ENCODE assay signal across 8 mouse cellular contexts in genomic region chr9:37488041-37488440, GRCm38 (mm10). TPM values are rescaled to one million over a fixed set of nuclear protein-coding genes. Genes with fewer than 3 reads are reported as not detected.
DNase-seq lines count a peak whose midpoint lies in the region; ATAC-seq and TF ChIP-seq lines count a peak whose summit lies in the region.

No protein-coding gene starts in this region.

- no peaks in the 10 kb centered on the region for H3K27me3 ChIP-seq in E14TG2a.4 (ENCODE audit: insufficient read depth, low read length)
- no peaks in the 10 kb centered on the region for H3K27me3 ChIP-seq in heart, embryonic 14.5 days (ENCODE audit: control insufficient read depth, insufficient read depth, low read length)
- no peaks in the 10 kb centered on the region for H3K27me3 ChIP-seq in liver, embryonic 15.5 days

- no peak for DNase-seq in gastrocnemius, adult 2 months
- DNase-seq in gastrocnemius, adult 8-10 months (ENCODE audit: low spot score in 2 of 2), result no peak
- DNase-seq in right cerebral cortex, adult 2 months (ENCODE audit: low spot score in 2 of 2), result no peak
- no peak for DNase-seq in adrenal gland, postnatal 36 days
- DNase-seq in thymus, adult 18-20 months, result no peak

- H3K4me2 ChIP-seq in heart, embryonic 14.5 days (ENCODE audit: low read length), result peak overlapping the region; percentile 78
- peak overlapping the region; percentile 97 for H3K4me2 ChIP-seq in liver, embryonic 15.5 days

- H3K4me1 ChIP-seq in E14TG2a.4 (replicated peaks; ENCODE audit: low read depth, low read length), result peaks cover 79% of the 10 kb centered on the region
- peaks cover 2 to 15% of the 10 kb centered on the region in 2 experiments; a peak in 3 of 4 replicates for H3K4me1 ChIP-seq in heart, embryonic 14.5 days (ENCODE audit: control insufficient read depth in 2 of 2, insufficient read depth in 2 of 2, low read length in 2 of 2)
- peaks cover 29% of the 10 kb centered on the region for H3K4me1 ChIP-seq in liver, embryonic 15.5 days (replicated peaks)

- H3K9me3 ChIP-seq in E14TG2a.4 (ENCODE audit: low read length), result no peaks in the 10 kb centered on the region
- H3K9me3 ChIP-seq in heart, embryonic 14.5 days (ENCODE audit: control insufficient read depth, low read length), result no peaks in the 10 kb centered on the region
- H3K9me3 ChIP-seq in liver, embryonic 15.5 days (replicated peaks), result no peaks in the 10 kb centered on the region

- WGBS in heart, embryonic 14.5 days, result 43% methylated on average over 4 of the region's 4 CpGs
- 62% methylated on average over 4 of the region's 4 CpGs for WGBS in liver, embryonic 15.5 days (ENCODE audit: insufficient replicate concordance)

- H3K4me3 ChIP-seq in gastrocnemius, adult 2 months, result peak overlapping the region; percentile 76
- peak overlapping the region; percentile 95 for H3K4me3 ChIP-seq in E14TG2a.4 (replicated peaks; ENCODE audit: low read length)
- peak overlapping the region; percentile 85 to 99; a peak in 3 of 4 replicates for H3K4me3 ChIP-seq in heart, embryonic 14.5 days (ENCODE audit: control insufficient read depth in 1 of 2, insufficient read depth in 1 of 2, low read depth in 1 of 2, low read length in 2 of 2)
- peak overlapping the region; percentile 93 for H3K4me3 ChIP-seq in liver, embryonic 15.5 days (replicated peaks)

- no peak for TF ChIP-seq CTCF in gastrocnemius, adult 2 months (IDR thresholded peaks at IDR 0.05)
- no peak for TF ChIP-seq CTCF in E14TG2a.4 (conservative IDR thresholded peaks at IDR 0.05; ENCODE audit: low read length)

- intact Hi-C loops in gastrocnemius, adult 2 months (cut with DNase I), result no loop called here

- H3K36me3 ChIP-seq in E14TG2a.4 (ENCODE audit: insufficient read depth, low read length), result peaks cover 14% of the 10 kb centered on the region
- no peaks in the 10 kb centered on the region for H3K36me3 ChIP-seq in heart, embryonic 14.5 days (ENCODE audit: control insufficient read depth, insufficient read depth, low read length)
- no peaks in the 10 kb centered on the region for H3K36me3 ChIP-seq in liver, embryonic 15.5 days (replicated peaks)

- H3K27ac ChIP-seq in gastrocnemius, adult 2 months, result peak overlapping the region; percentile 99
- peak overlapping the region; percentile 7 to 97; a peak in 3 of 4 replicates for H3K27ac ChIP-seq in heart, embryonic 14.5 days (replicated peaks in 1 of 2; ENCODE audit: control insufficient read depth in 1 of 2, insufficient read depth in 1 of 2, low read depth in 2 of 2, low read length in 2 of 2)
- H3K27ac ChIP-seq in liver, embryonic 15.5 days (replicated peaks), result peak overlapping the region; percentile 94

- no peak for ATAC-seq in heart, embryonic 14.5 days (ENCODE audit: insufficient number of reproducible peaks, insufficient read depth, low FRiP score, low read depth)
- no peak for ATAC-seq in liver, embryonic 15.5 days (ENCODE audit: insufficient read depth)

- H3K9ac ChIP-seq in heart, embryonic 14.5 days (ENCODE audit: low read length), result peak overlapping the region; percentile 96
- no peak overlapping the region for H3K9ac ChIP-seq in liver, embryonic 15.5 days

RNA-seq across cellular contexts. Expression of gene Msantd2, which starts 1.1 kb away (rescaled TPM):
- 1 to 10 TPM; 4.0 to 5.1 TPM for total RNA-seq in gastrocnemius, adult 2 months (2021)
- total RNA-seq in gastrocnemius, adult 8-10 months (2022), result 1 to 10 TPM; 2.2 to 3.2 (median 2.3) TPM
- 13.8 and 17.5 TPM in 2 replicates for polyA plus RNA-seq in heart, embryonic 14.5 days (2014; fragmentation: Nextera tagmentation; extraction: Ambion mirVana)
- 3.6 and 5.0 TPM in 2 replicates for polyA plus RNA-seq in liver, embryonic 15.5 days (2015; fragmentation: Nextera tagmentation; extraction: Ambion mirVana)
- 10 to 100 TPM; 17.4 to 29.5 TPM for total RNA-seq in adrenal gland, postnatal 36 days (2021)

RNA-seq across cellular contexts. Expression of gene Esam, which starts 39.8 kb away (rescaled TPM):
- 10 to 100 TPM; 20.5 to 29.9 TPM for total RNA-seq in gastrocnemius, adult 2 months (2021)
- 10 to 100 TPM; 11.7 to 19.3 (median 15.3) TPM for total RNA-seq in gastrocnemius, adult 8-10 months (2022)
- 78.2 and 81.9 TPM in 2 replicates for polyA plus RNA-seq in heart, embryonic 14.5 days (2014; fragmentation: Nextera tagmentation; extraction: Ambion mirVana)
- 14.5 and 17.9 TPM in 2 replicates for polyA plus RNA-seq in liver, embryonic 15.5 days (2015; fragmentation: Nextera tagmentation; extraction: Ambion mirVana)
- 10 to 100 TPM; 30.5 to 46.0 TPM for total RNA-seq in adrenal gland, postnatal 36 days (2021)

RNA-seq across cellular contexts. Expression of gene Vsig2, which starts 51.0 kb away (rescaled TPM):
- total RNA-seq in gastrocnemius, adult 2 months (2021), result 1 to 10 TPM; 2.6 to 3.2 TPM
- 1 to 10 TPM in 1 of 4 experiments, under 1 TPM in 3; 0.70 to 2.1 (median 0.78) TPM for total RNA-seq in gastrocnemius, adult 8-10 months (2022)
- 0.74 and 1.6 TPM in 2 replicates for polyA plus RNA-seq in heart, embryonic 14.5 days (2014; fragmentation: Nextera tagmentation; extraction: Ambion mirVana)
- polyA plus RNA-seq in liver, embryonic 15.5 days (2015; fragmentation: Nextera tagmentation; extraction: Ambion mirVana), result 0.29 and 0.32 TPM in 2 replicates
- 1 to 10 TPM; 1.1 to 5.7 TPM for total RNA-seq in adrenal gland, postnatal 36 days (2021)

RNA-seq across cellular contexts. Expression of gene Robo3, which starts 55.0 kb away (rescaled TPM):
- total RNA-seq in gastrocnemius, adult 2 months (2021), result not detected
- not detected for total RNA-seq in gastrocnemius, adult 8-10 months (2022)
- polyA plus RNA-seq in heart, embryonic 14.5 days (2014; fragmentation: Nextera tagmentation; extraction: Ambion mirVana), result 0.15 and 0.16 TPM in 2 replicates
- polyA plus RNA-seq in liver, embryonic 15.5 days (2015; fragmentation: Nextera tagmentation; extraction: Ambion mirVana), result 0.07 and 0.21 TPM in 2 replicates
- total RNA-seq in adrenal gland, postnatal 36 days (2021), result under 1 TPM; 0.76 to 0.86 TPM
